Mouse (Mus musculus) left cerebral cortex, postnatal 14 days (tissue): ENCODE measurements at regions not wholly inside any gene's neighbourhood (a gene's known extent, or its start where the extent isn't known, plus 50 kb on each side); places are given as distances from the start of the nearest gene placed in this dataset.

ENCODE experiments used
- DNase-seq, 2 experiments: peaks; one replicate each; pipeline ENCODE4 v3.0.0; 2021 to 2022; ENCODE audit warnings: low spot score in 2 of 2, mixed read lengths in 1 of 2
- intact Hi-C: fragments of 180-260 bp; cut with DNase I; formaldehyde crosslinking; loops from one replicate; pipeline ENCODE4 v1.15.1; 2025
- microRNA-seq, 2 experiments: library from miRNA; unstranded; fragments of <30 nt; microRNA quantifications; one replicate each; pipeline ENCODE4 v1.2.0; 2022

GRCm38 (mm10) chr1:23163371-23163935 is 61.4 kb upstream of the 4933415F23Rik start:
- intact Hi-C loops, result loop anchor here (10.0 kb wide), 1 partner anchor 121 kb away; no protein-coding TSS in a partner anchor
- DNase-seq, result no peak

- no peak for DNase-seq
These were observed 60.7 kb upstream of the 4933415F23Rik start for GRCm38 (mm10) chr1:23162766-23163165.

More at GRCm38 (mm10) chr1:23162766-23163165, 60.7 kb upstream of the 4933415F23Rik start:
- intact Hi-C loops, result loop anchor here (10.0 kb wide), 1 partner anchor 122 kb away; no protein-coding TSS in a partner anchor

Small RNA genes in the stretch of these regions (microRNA-seq; reads per million reads assigned to microRNA genes)
- gene Mir30a, result 3,915 to 4,897 reads per million in 2 experiments
- gene Mir30c-2, result 216 to 217 reads per million in 2 experiments
